Mouse (Mus musculus) intestine, embryonic 16.5 days (tissue): Measurements from ENCODE around the gene Dlg2. TPM values are rescaled to one million over a fixed set of nuclear protein-coding genes. Genes with fewer than 3 reads are reported as not detected.

Source experiments
- ATAC-seq: fragments of 200-750 bp; cut with Nextera tagmentation; 2 replicates; pipeline ENCODE4 v1.8.0; 2017; ENCODE audit warnings: moderate TSS enrichment, moderate library complexity
- H3K27ac ChIP-seq: fragments of 300-500 bp; sonication (generic); 2 replicates; pipeline ENCODE4 v1.5.1; 2014; ENCODE audit warnings: mild to moderate bottlenecking, low read length
- H3K27me3 ChIP-seq: fragments of 300-500 bp; sonication (generic); replicated peaks from 2 replicates; pipeline ENCODE4 v1.6.1; 2014; ENCODE audit warnings: low read length, control low read depth, mixed read lengths; ENCODE audit not compliant: control insufficient read depth, insufficient read depth
- H3K36me3 ChIP-seq: fragments of 300-500 bp; sonication (generic); 2 replicates; pipeline ENCODE4 v1.6.1; 2014; ENCODE audit warnings: low read length, control low read depth; ENCODE audit not compliant: control insufficient read depth, insufficient read depth
- H3K4me1 ChIP-seq: fragments of 300-500 bp; sonication (generic); 2 replicates; pipeline ENCODE4 v1.6.1; 2014; ENCODE audit warnings: low read length, control low read depth, mixed read lengths; ENCODE audit not compliant: control insufficient read depth, insufficient read depth
- H3K4me2 ChIP-seq: fragments of 300-500 bp; sonication (generic); 2 replicates; pipeline ENCODE4 v1.6.1; 2014; ENCODE audit warnings: low read depth, low read length, control low read depth
- H3K4me3 ChIP-seq: fragments of 300-500 bp; sonication (generic); 2 replicates; pipeline ENCODE4 v1.5.1; 2014; ENCODE audit warnings: mild to moderate bottlenecking, low read length
- H3K9ac ChIP-seq: fragments of 300-500 bp; sonication (generic); 2 replicates; pipeline ENCODE4 v1.6.1; 2014; ENCODE audit warnings: low read depth, low read length
- H3K9me3 ChIP-seq: fragments of 300-500 bp; sonication (generic); 2 replicates; pipeline ENCODE4 v1.6.1; 2016; ENCODE audit warnings: low read length, control low read depth; ENCODE audit not compliant: control insufficient read depth
- WGBS: fragments of 180-500 bp; shearing (Covaris S2); extraction: QIAGEN DNeasy Blood & Tissue Kit; methylation state at CpG from one replicate; pipeline ENCODE4 v1.1.7; 2014; 5-methylcytosine and 5-hydroxymethylcytosine counted together
- polyA plus RNA-seq: library from polyadenylated mRNA; unstranded; fragments of >200 nt; fragmentation: Nextera tagmentation; extraction: Ambion mirVana; gene quantifications from 2 replicates; pipeline ENCODE4 v1.2.1, GENCODE M21; 2015

The Dlg2 gene
- polyA plus RNA-seq, 1 experiment from 2014 or later: 3.9 TPM

- no peaks in the 10 kb centered on the region for H3K4me1 ChIP-seq
- 73% methylated on average over 2 of the region's 2 CpGs for WGBS
- H3K27me3 ChIP-seq: no peaks in the 10 kb centered on the region
- ATAC-seq: no peak
- H3K27ac ChIP-seq: no peak overlapping the region
- H3K36me3 ChIP-seq: no peaks in the 10 kb centered on the region
- no peaks in the 10 kb centered on the region for H3K9me3 ChIP-seq
- no peak overlapping the region for H3K4me3 ChIP-seq
- H3K9ac ChIP-seq: no peak overlapping the region
- H3K4me2 ChIP-seq: no peak overlapping the region
These were observed 1105.7 kb downstream of the Dlg2 start for GRCm38 (mm10) chr7:91582203-91582602.

- 57% methylated on average over 1 of the region's 1 CpGs for WGBS
- H3K9ac ChIP-seq: no peak overlapping the region
- no peaks in the 10 kb centered on the region for H3K36me3 ChIP-seq
- no peaks in the 10 kb centered on the region for H3K27me3 ChIP-seq
- H3K4me3 ChIP-seq: no peak overlapping the region
- no peaks in the 10 kb centered on the region for H3K9me3 ChIP-seq
- ATAC-seq: no peak
- H3K27ac ChIP-seq: no peak overlapping the region
- no peaks in the 10 kb centered on the region for H3K4me1 ChIP-seq
- no peak overlapping the region for H3K4me2 ChIP-seq
These were observed 1107.1 kb downstream of the Dlg2 start for GRCm38 (mm10) chr7:91583566-91583965.

GRCm38 (mm10) chr7:91591261-91592170 lies 1115.0 kb downstream of the Dlg2 start:
- Histone ChIP-seq H3K4me1 (no peaks in the 10 kb centered on the region), H3K27me3 (no peaks in the 10 kb centered on the region), H3K9me3 (no peaks in the 10 kb centered on the region), H3K9ac (no peak overlapping the region), H3K4me2 (no peak overlapping the region), H3K4me3 (no peak overlapping the region), H3K27ac (no peak overlapping the region), H3K36me3 (no peaks in the 10 kb centered on the region)
- WGBS: 66% methylated on average over 5 of the region's 5 CpGs
- ATAC-seq: no peak

- Histone ChIP-seq H3K36me3 (no peaks in the 10 kb centered on the region), H3K4me1 (no peaks in the 10 kb centered on the region), H3K9me3 (no peaks in the 10 kb centered on the region), H3K27me3 (no peaks in the 10 kb centered on the region), H3K27ac (no peak overlapping the region), H3K4me3 (no peak overlapping the region), H3K9ac (no peak overlapping the region), H3K4me2 (no peak overlapping the region)
- no peak for ATAC-seq
- 68% methylated on average over 4 of the region's 4 CpGs for WGBS
These were observed 1122.1 kb downstream of the Dlg2 start for GRCm38 (mm10) chr7:91598549-91598948.

- Histone ChIP-seq H3K4me3 (no peak overlapping the region), H3K27me3 (no peaks in the 10 kb centered on the region), H3K9ac (no peak overlapping the region), H3K4me1 (no peaks in the 10 kb centered on the region), H3K36me3 (no peaks in the 10 kb centered on the region), H3K4me2 (no peak overlapping the region), H3K27ac (no peak overlapping the region), H3K9me3 (no peaks in the 10 kb centered on the region)
- no peak for ATAC-seq
These were observed 1124.8 kb downstream of the Dlg2 start for GRCm38 (mm10) chr7:91601307-91601706.

- ATAC-seq: no peak
- Histone ChIP-seq H3K9ac (no peak overlapping the region), H3K27me3 (no peaks in the 10 kb centered on the region), H3K4me3 (no peak overlapping the region), H3K9me3 (no peaks in the 10 kb centered on the region), H3K27ac (no peak overlapping the region), H3K4me1 (no peaks in the 10 kb centered on the region), H3K4me2 (no peak overlapping the region), H3K36me3 (no peaks in the 10 kb centered on the region)
- 66% methylated on average over 4 of the region's 4 CpGs for WGBS
These were observed 1127.1 kb downstream of the Dlg2 start for GRCm38 (mm10) chr7:91603561-91603960.

- ATAC-seq: no peak
- no peaks in the 10 kb centered on the region for H3K36me3 ChIP-seq
- H3K9me3 ChIP-seq: no peaks in the 10 kb centered on the region
- no peaks in the 10 kb centered on the region for H3K4me1 ChIP-seq
- no peaks in the 10 kb centered on the region for H3K27me3 ChIP-seq
- no peak overlapping the region for H3K4me3 ChIP-seq
- H3K27ac ChIP-seq: no peak overlapping the region
- 76% methylated on average over 1 of the region's 1 CpGs for WGBS
- H3K4me2 ChIP-seq: no peak overlapping the region
- H3K9ac ChIP-seq: no peak overlapping the region
These were observed 1176.6 kb downstream of the Dlg2 start for GRCm38 (mm10) chr7:91653033-91653432.

GRCm38 (mm10) chr7:91659498-91659897 lies 1183.0 kb downstream of the Dlg2 start:
- Histone ChIP-seq H3K9me3 (no peaks in the 10 kb centered on the region), H3K27ac (no peak overlapping the region), H3K4me2 (no peak overlapping the region), H3K4me1 (no peaks in the 10 kb centered on the region), H3K4me3 (no peak overlapping the region), H3K9ac (no peak overlapping the region), H3K36me3 (no peaks in the 10 kb centered on the region), H3K27me3 (no peaks in the 10 kb centered on the region)
- WGBS: 66% methylated on average over 2 of the region's 2 CpGs
- ATAC-seq: no peak

- H3K9ac ChIP-seq: no peak overlapping the region
- no peaks in the 10 kb centered on the region for H3K36me3 ChIP-seq
- no peaks in the 10 kb centered on the region for H3K9me3 ChIP-seq
- no peak for ATAC-seq
- no peak overlapping the region for H3K27ac ChIP-seq
- H3K4me1 ChIP-seq: no peaks in the 10 kb centered on the region
- H3K27me3 ChIP-seq: no peaks in the 10 kb centered on the region
- WGBS: 67% methylated on average over 13 of the region's 13 CpGs
- H3K4me3 ChIP-seq: peak overlapping the region; percentile 7; the same call in 1 of the 2 replicates
- no peak overlapping the region for H3K4me2 ChIP-seq
These were observed 1196.0 kb downstream of the Dlg2 start for GRCm38 (mm10) chr7:91672236-91673017.
